Mouse (Mus musculus): Measurements from ENCODE around the gene Slc7a4. TPM values are rescaled to one million over a fixed set of nuclear protein-coding genes. Genes with fewer than 3 reads are reported as not detected.
"Not testable (repeated sequence)": the region's sequence is repeated elsewhere in the genome, so short reads cannot be mapped to it uniquely, and the experiment has no call there.

Gene Slc7a4
- total RNA-seq (2021) = under 1 TPM in 1 of 2 experiments, not detected in 1; 0.22 TPM
- long read RNA-seq, experiment 1, partial matches to known transcripts = 0 of 2 reads
- long read RNA-seq, experiment 1, other reads (novel, unspliced or antisense) = 1 of 2 reads
- long read RNA-seq, experiment 2 = 0 reads

- TF ChIP-seq CTCF (IDR thresholded peaks at IDR 0.05) = peak; percentile 60
- intact Hi-C loops (cut with DNase I) = no loop called here
- Histone ChIP-seq H3K27ac (no peak within 1 kb of the TSS), H3K4me3 (no peak within 1 kb of the TSS)
- no peak for DNase-seq
Observed at GRCm38 (mm10) chr16:17583064-17583463, at the start of gene Slc7a4. Gene Slc7a4, minus strand, starts transcription at chr16:17583214.

GRCm38 (mm10) chr16:17632580-17632979 is 49.6 kb upstream of the Slc7a4 start:
- no peak for TF ChIP-seq CTCF (IDR thresholded peaks at IDR 0.05)
- no peak for DNase-seq
- H3K4me3 ChIP-seq = no peak overlapping the region
- intact Hi-C loops (cut with DNase I) = no loop called here
- H3K27ac ChIP-seq = no peak overlapping the region

GRCm38 (mm10) chr16:17626269-17626555 is 43.2 kb upstream of the Slc7a4 start:
- DNase-seq = no peak
- Histone ChIP-seq H3K4me3 (no peak overlapping the region), H3K27ac (no peak overlapping the region)
- no peak for TF ChIP-seq CTCF (IDR thresholded peaks at IDR 0.05)
- intact Hi-C loops (cut with DNase I) = no loop called here

DNA sequence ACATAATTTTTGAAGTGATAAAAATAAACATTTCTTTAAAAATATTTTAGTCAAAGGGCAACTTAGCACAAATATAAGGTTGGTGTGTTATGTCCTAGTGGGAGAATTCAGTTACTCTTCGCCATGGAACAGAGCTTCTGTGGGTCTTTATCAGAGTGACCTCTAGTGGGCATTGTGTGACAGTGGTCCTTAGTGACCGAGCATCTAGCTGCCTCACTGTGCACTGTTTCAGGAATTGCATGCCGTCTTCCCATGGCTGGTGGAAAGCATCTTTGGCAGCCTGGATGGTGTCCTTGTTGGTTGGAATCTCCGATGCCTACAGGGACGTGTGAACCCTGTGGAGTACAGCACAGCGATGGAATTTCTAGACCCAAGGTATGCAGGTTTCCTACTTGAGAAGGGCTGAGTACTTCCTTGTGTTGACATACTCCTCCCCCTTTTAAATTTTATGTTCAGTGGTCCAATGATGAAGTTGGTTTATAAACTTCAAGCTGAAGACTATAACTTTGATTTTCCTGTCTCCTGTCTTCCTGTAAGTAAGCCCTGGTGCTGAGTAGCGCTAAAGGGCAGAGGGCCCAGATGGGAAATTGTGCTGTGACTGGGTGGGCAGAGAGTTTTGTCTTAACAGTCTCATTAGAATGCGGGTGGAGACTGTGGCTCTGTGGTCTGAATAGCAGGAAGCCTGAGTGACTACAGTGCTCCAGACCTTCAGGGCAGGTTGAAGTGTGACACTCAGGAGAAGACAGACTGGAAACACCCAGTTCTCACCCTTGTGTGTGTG is 42.7 kb upstream of the Slc7a4 start:
- peak; percentile 70 for TF ChIP-seq CTCF (IDR thresholded peaks at IDR 0.05)
- H3K4me3 ChIP-seq = no peak overlapping the region
- no peak overlapping the region for H3K27ac ChIP-seq
- no peak for DNase-seq
- intact Hi-C loops (cut with DNase I) = no loop called here

DNA sequence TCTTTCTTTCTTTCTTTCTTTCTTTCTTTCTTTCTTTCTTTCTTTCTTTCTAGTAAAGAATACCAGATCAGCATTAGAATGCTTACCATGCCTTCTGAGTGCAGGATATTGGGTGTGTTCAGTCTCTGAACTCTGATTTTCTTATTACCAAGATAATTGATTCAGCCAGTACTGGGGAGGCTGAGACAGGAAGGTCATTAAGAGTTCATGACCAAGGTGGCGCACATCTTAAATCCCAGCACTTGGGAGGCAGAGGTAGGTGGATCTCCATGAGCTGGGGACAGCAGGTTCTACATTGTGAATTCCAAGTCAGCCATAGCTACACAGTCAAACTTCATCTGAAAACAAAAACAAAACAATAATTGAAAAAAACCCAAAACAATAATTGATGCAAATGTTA is 38.9 kb upstream of the Slc7a4 start:
- DNase-seq = no peak
- Histone ChIP-seq H3K27ac (no peak overlapping the region), H3K4me3 (no peak overlapping the region)
- no peak for TF ChIP-seq CTCF (IDR thresholded peaks at IDR 0.05)
- intact Hi-C loops (cut with DNase I) = no loop called here

- TF ChIP-seq CTCF (IDR thresholded peaks at IDR 0.05) = no peak
- intact Hi-C loops (cut with DNase I) = loop anchor here (2.0 kb wide), 1 partner anchor 61 kb away; no protein-coding TSS in a partner anchor
- Histone ChIP-seq H3K27ac (peak within 1 kb of the TSS; percentile 82), H3K4me3 (peak within 1 kb of the TSS; percentile 89)
- peak; percentile 91 for DNase-seq
Observed at GRCm38 (mm10) chr16:17619198-17620105, 36.4 kb upstream of the Slc7a4 start, which contains the start of gene Smpd4. Gene Smpd4, plus strand, starts transcription at chr16:17619354.

DNA sequence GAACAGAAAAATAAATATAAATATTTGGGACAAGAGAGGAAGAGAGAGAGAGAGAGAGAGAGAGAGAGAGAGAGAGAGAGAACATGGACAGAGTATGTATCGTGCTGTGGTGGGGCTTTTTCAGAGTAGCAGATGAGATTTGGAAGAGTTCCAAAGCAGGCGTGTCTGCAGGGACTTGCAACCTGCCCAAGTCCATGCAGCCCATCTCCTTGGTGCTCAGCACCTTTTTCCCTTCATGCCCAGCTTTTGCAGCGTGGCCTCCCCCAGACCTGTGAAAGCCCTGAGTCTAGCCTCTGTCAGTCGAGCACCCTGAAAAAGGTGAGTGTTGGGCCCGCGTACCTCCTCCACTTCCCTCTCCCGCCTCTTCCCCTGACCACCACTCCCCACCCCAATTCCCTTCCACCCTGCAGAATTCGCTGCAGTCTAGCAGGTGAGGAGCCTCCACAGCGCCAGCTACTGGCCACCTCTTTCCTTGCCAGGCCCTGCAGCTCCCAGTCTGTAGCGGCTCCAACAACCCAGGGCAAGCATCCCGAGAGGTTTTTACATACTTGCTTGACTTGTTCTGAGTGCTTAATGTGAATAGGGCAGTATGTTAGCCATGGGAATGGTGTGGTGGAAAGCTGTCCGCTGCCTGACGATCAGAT is 35.0 kb upstream of the Slc7a4 start:
- DNase-seq = peak; percentile 49
- TF ChIP-seq CTCF (IDR thresholded peaks at IDR 0.05) = peak; percentile 64
- intact Hi-C loops (cut with DNase I) = loop anchor here (2.0 kb wide), 1 partner anchor 59 kb away; no protein-coding TSS in a partner anchor
- H3K27ac ChIP-seq = no peak overlapping the region
- no peak overlapping the region for H3K4me3 ChIP-seq

DNA sequence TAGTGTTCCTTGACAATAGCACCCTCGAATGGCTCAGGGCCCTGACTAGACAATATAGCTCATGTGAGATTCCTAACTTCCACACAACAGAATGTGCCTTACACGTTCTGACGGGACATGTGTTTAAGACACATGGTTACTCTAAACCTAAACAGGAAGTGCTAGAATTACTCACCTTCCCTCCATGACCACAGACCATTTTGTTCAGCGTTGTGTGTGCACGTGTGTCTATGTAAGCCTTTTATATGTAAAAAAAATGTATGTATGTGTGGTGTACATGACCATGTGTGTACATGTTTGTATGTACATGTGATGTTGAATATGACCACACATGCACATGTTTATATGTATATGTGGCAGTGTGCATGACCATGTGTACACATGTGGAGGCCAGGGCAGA is 33.2 kb upstream of the Slc7a4 start:
- H3K27ac ChIP-seq = no peak overlapping the region
- no peak for DNase-seq
- intact Hi-C loops (cut with DNase I) = no loop called here
- no peak overlapping the region for H3K4me3 ChIP-seq
- TF ChIP-seq CTCF (IDR thresholded peaks at IDR 0.05) = no peak

- DNase-seq; H3K27ac ChIP-seq; H3K4me3 ChIP-seq; intact Hi-C loops (cut with DNase I): not testable (repeated sequence)
- peak; percentile 70 for TF ChIP-seq CTCF (IDR thresholded peaks at IDR 0.05)
Observed at GRCm38 (mm10) chr16:17614740-17615139, 31.7 kb upstream of the Slc7a4 start.

- no peak for DNase-seq
- intact Hi-C loops (cut with DNase I) = no loop called here
- no peak for TF ChIP-seq CTCF (IDR thresholded peaks at IDR 0.05)
- H3K27ac ChIP-seq = no peak overlapping the region
- no peak overlapping the region for H3K4me3 ChIP-seq
Observed at GRCm38 (mm10) chr16:17611383-17611782, 28.4 kb upstream of the Slc7a4 start.

DNA sequence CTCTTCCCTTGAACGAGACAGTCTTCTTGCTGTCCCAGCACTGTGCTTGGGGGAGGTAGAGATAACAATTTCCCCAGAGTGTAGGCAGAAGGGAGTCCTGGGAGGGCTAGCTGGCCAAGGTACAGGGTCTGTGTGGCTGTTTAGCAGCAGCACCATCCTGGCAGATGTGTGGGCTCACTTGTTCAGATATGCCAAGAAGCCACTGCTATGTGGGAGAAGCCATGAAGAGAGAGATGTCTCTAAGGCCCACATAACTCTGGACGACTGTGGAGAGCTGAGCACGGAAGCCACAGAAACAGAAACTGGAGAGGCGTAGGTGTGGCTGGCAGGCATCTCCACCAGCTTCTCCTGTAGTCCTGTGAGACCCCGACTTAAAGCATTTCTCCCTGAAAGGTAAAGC is 22.7 kb upstream of the Slc7a4 start:
- Histone ChIP-seq H3K27ac (no peak overlapping the region), H3K4me3 (no peak overlapping the region)
- no peak for TF ChIP-seq CTCF (IDR thresholded peaks at IDR 0.05)
- intact Hi-C loops (cut with DNase I) = no loop called here
- DNase-seq = no peak

DNA sequence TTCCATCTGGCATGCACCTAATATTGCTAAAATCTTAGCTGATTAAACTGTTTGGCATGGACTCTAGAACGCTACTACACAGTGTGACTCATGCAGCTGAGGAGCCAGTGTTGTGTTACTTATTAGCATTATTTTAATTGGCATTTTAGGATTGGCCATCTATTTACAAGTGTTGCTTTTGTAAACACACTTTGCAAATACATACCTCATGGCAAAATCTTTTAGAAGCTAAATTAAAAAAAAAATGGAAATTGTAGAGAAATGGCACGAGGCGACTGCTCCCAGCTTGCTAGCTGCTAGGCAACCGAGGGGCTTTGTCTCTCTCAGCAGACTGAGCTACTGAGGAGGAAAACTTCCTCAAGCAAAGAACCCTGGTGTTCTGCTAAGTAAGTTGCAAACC is 21.9 kb upstream of the Slc7a4 start:
- Histone ChIP-seq H3K27ac (no peak overlapping the region), H3K4me3 (no peak overlapping the region)
- no peak for DNase-seq
- TF ChIP-seq CTCF (IDR thresholded peaks at IDR 0.05) = no peak
- intact Hi-C loops (cut with DNase I) = no loop called here

Measured in gastrocnemius, adult 2 months (tissue).